Mouse (Mus musculus) embryonic stem cell, embryonic (primary cell): ENCODE results near the gene Arl16.

Source experiments
- CTCF ChIA-PET, 4 experiments: fragments of 300-600 bp in 2 of 4; fragments of 350-600 bp in 2 of 4; sonication (Branson Sonifier 250); formaldehyde crosslinking; loops; one replicate each; lab custom pipeline; 2022; ENCODE audit warnings: inconsistent platforms in 2 of 4; lab: Charles Lee
- POLR2A ChIA-PET, 4 experiments: fragments of 300-600 bp in 2 of 4; fragments of 350-600 bp in 2 of 4; sonication (Branson Sonifier 250); formaldehyde crosslinking; loops; one replicate each; lab custom pipeline; 2022; ENCODE audit warnings: antibody characterized with exemption in 4 of 4, inconsistent platforms in 1 of 4; lab: Charles Lee

Gene Arl16

GRCm38 (mm10) chr11:120467051-120467735 lies at the start of gene Arl16:
Gene Arl16 (minus strand): TSS chr11:120467607.
- POLR2A ChIA-PET = interaction anchor here (0.6 to 4.3 kb wide), 110 partner anchors 8 to 770 kb away, joined by 3 to 74 read pairs (median 4); partner anchors contain the start of genes Ccdc137 (in 4 of the 4), Mrpl12 (in 4 of the 4), Oxld1 (in 4 of the 4) and Nploc4 (in 3 of the 4)
- CTCF ChIA-PET = interaction anchor here (0.5 to 2.7 kb wide), 28 partner anchors 8 to 357 kb away, joined by 3 to 17 read pairs (median 4); partner anchors contain the start of genes Ccdc137 (in 3 of the 4), Oxld1 (in 3 of the 4) and Slc25a10 (in 1 of the 4)

DNA sequence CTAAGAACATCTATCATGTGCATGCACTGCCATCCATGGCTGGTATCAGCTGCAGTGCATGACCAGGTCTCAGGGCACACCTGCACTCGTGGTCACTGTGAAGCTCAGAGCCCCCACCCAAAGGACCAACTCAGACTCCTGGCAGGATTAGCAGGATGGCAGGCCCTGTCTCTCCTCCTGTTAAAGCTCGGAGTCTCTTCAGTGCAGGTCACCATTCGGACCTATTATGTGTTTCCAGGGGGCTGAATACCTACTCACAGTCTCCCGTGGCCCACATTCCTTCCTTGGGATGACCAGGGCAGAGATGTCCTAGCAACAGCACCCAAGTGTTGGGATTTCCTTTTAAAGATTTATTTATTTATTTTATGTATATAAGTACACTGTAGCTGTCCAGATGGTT lies 49.7 kb upstream of the Arl16 start:
- POLR2A ChIA-PET = interaction anchor here in 2 of 4 experiments (0.5 to 1.3 kb wide), 6 partner anchors 12 to 601 kb away, joined by 3 to 8 read pairs (median 4); partner anchors contain the start of gene Slc25a10 (in 1 of the 2)
- CTCF ChIA-PET = interaction anchor here in 2 of 4 experiments (0.5 to 1.5 kb wide), 5 partner anchors 11 to 179 kb away, joined by 3 read pairs; partner anchors contain the start of gene Slc25a10 (in 1 of the 2)

- POLR2A ChIA-PET = interaction anchor here in 3 of 4 experiments (0.6 to 4.9 kb wide), 15 partner anchors 15 to 101 kb away, joined by 3 to 16 read pairs (median 4); partner anchors contain the start of genes Arl16 (in 1 of the 3), Mrpl12 (in 1 of the 3), Ppp1r27 (in 1 of the 3) and Slc25a10 (in 1 of the 3)
- CTCF ChIA-PET = interaction anchor here in 3 of 4 experiments (0.6 to 1.7 kb wide), 9 partner anchors 13 to 526 kb away, joined by 3 to 8 read pairs (median 4); no protein-coding TSS in a partner anchor
These were observed 48.2 kb upstream of the Arl16 start for GRCm38 (mm10) chr11:120515611-120516010.

DNA sequence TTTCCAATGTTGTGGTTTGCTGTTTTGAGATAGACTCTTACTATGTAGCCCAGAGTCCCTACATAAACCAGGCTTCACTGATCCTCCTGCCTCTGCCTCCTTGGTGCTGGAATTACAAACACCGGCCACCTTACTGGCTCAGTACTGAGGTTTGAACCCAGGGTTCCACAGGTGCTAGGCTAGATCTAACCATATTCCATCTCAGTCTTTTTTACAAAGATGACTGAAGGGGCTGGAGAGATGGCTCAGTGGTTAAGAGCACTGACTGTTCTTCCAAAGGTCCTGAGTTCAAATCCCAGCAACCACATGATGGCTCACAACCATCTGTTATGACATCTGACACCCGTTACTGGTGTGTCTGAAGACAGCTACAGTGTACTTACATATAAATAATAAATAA lies 46.9 kb upstream of the Arl16 start:
- ChIA-PET CTCF (interaction anchor here in 1 of 4 experiments (1.7 kb wide), 1 partner anchor 206 kb away, joined by 4 read pairs; no protein-coding TSS in a partner anchor), POLR2A (interaction anchor here in 1 of 4 experiments (1.4 to 4.9 kb wide), 5 partner anchors 23 to 60 kb away, joined by 3 to 16 read pairs (median 4); partner anchors contain the start of genes Arl16, Mrpl12 and Slc25a10)

DNA sequence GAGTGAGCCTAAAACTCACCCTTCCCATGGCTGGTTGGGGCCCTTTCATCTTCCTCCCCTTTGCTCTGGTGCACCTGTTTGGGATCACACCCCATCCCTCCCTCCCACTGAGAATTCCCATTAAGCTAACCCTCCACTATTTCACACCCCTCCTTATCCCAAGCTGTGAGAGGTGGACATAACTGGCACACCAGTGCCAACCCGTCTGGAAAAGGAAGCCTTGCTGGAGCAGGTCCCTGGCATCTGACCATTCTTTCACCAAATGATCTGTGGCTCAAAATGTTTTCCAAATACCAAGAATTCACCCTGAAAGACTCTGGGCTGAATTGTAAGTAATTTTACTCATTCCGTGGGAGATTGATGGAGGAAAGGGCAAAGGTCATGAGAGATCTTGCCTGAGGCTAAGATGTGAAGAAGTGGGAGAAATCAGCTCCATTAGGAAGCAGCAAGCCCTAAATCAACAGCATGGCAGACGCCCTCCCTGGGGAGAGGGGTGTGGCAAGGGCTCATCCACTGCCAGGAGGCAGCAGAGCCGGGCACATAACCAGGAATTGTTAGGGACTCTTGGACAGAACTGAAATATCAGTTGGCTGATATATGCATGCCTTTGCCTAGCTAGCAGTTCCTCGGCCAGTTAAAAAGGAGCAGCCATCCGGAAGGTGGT lies 45.5 kb upstream of the Arl16 start:
- POLR2A ChIA-PET = interaction anchor here (0.6 to 4.9 kb wide), 9 partner anchors 8 to 112 kb away, joined by 3 to 18 read pairs (median 4); partner anchors contain the start of genes Mrpl12 (in 1 of the 4), P4hb (in 1 of the 4) and Sirt7 (in 1 of the 4)
- CTCF ChIA-PET = interaction anchor here in 3 of 4 experiments (0.6 to 1.5 kb wide), 6 partner anchors 17 to 679 kb away, joined by 3 to 5 read pairs (median 4); partner anchors contain the start of gene Ppp1r27 (in 1 of the 3)

GRCm38 (mm10) chr11:120510375-120511030 lies 43.1 kb upstream of the Arl16 start:
- POLR2A ChIA-PET = interaction anchor here (0.6 to 13.3 kb wide), 35 partner anchors 10 to 304 kb away, joined by 3 to 152 read pairs (median 4); partner anchors contain the start of genes P4hb (in 3 of the 4), Slc25a10 (in 3 of the 4), Ccdc137 (in 2 of the 4) and Oxld1 (in 2 of the 4)

DNA sequence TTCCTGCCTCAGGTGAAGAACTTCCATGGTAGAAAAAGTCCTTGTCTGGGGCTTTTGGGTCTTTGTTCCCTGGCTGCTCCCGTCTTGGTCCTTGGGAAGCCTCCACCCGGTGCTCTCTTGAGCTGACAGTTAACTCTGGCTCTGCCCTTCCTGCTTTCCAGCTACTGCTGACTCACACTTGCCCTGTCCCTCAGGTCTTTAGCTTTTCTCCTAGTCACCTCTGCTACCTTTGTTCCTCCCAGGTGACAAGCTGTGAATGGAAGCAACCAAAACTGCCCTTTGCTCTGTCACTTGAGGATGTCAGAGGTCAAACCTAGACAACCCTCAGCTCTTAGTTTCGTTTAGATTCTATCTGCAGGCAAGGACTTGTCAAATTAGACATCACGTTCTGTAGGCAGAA lies 42.5 kb upstream of the Arl16 start:
- POLR2A ChIA-PET = interaction anchor here (0.6 to 13.3 kb wide), 30 partner anchors 10 to 305 kb away, joined by 3 to 152 read pairs (median 4); partner anchors contain the start of genes Ccdc137 (in 2 of the 4), Mrpl12 (in 2 of the 4), Oxld1 (in 2 of the 4) and P4hb (in 2 of the 4)
- CTCF ChIA-PET = interaction anchor here (0.6 to 1.7 kb wide), 8 partner anchors 11 to 266 kb away, joined by 3 to 11 read pairs (median 4); no protein-coding TSS in a partner anchor

More at GRCm38 (mm10) chr11:120510375-120511030, 43.1 kb upstream of the Arl16 start:
- CTCF ChIA-PET = interaction anchor here (0.6 to 1.7 kb wide), 10 partner anchors 10 to 266 kb away, joined by 3 to 11 read pairs (median 4); no protein-coding TSS in a partner anchor

DNA sequence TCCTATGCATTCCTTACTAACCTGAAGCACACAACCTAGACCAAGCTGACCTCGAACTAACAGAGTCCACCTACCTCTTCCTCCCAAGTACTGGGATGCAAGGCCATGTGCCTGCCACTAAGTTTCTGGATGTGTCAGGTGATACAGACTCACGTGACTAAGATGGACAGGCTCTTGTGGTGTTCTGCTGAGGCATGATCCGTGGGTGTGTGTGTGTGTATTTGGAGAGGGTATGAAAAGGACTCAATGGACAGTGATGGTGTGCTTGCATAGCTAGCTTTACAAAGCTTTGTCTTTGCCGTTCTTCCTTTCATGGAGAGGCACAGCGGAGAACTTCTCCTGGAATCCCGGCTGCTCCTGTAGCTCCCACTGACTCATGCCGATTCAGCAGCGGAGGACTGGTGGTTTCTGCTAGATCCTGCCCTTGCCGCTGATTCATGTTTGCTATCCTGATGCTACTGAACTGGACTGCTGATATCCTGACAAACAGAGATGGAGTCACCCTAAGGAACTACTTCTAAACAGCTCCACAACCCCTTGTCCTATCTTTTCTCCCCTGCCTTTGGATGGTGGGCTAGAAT lies 41.0 kb upstream of the Arl16 start:
- ChIA-PET CTCF (interaction anchor here in 2 of 4 experiments (0.9 to 1.5 kb wide), 5 partner anchors 19 to 212 kb away, joined by 3 to 8 read pairs (median 3); partner anchors contain the start of gene Pcyt2 (in 1 of the 2)), POLR2A (interaction anchor here in 3 of 4 experiments (0.7 to 13.3 kb wide), 24 partner anchors 9 to 315 kb away, joined by 3 to 152 read pairs (median 4); partner anchors contain the start of genes P4hb (in 3 of the 3), Slc25a10 (in 2 of the 3), Arl16 (in 1 of the 3) and Ccdc137 (in 1 of the 3))

- ChIA-PET CTCF (interaction anchor here in 2 of 4 experiments (0.9 to 1.5 kb wide), 5 partner anchors 18 to 213 kb away, joined by 3 to 8 read pairs (median 3); partner anchors contain the start of gene Pcyt2 (in 1 of the 2)), POLR2A (interaction anchor here in 3 of 4 experiments (0.7 to 13.3 kb wide), 23 partner anchors 9 to 316 kb away, joined by 3 to 152 read pairs (median 4); partner anchors contain the start of genes P4hb (in 3 of the 3), Slc25a10 (in 2 of the 3), Arl16 (in 1 of the 3) and Ccdc137 (in 1 of the 3))
These were observed 40.3 kb upstream of the Arl16 start for GRCm38 (mm10) chr11:120507611-120508289.

DNA sequence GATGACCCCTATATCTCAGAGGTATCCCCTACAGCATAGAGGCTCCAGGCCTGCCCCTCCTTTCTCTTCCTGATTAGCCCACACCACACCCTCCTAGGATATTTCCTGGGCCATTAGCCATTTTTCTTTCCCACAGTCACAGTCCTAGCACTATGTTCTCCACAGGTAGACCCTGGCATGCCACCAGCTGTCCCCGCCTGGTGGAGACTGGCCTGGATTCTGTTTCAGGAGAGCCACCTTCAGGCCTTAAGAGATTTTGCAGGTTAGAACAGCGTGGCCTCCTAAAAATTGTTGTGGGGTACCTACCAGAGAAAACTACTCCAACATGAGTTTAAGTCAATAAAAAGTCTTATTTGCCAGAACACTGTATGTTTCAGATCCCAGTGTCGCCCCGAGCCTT lies 39.5 kb upstream of the Arl16 start:
- ChIA-PET POLR2A (interaction anchor here (0.6 to 13.3 kb wide), 13 partner anchors 8 to 201 kb away, joined by 3 to 152 read pairs (median 4); partner anchors contain the start of genes Slc25a10 (in 4 of the 4), P4hb (in 2 of the 4), Arl16 (in 1 of the 4) and Mrpl12 (in 1 of the 4)), CTCF (interaction anchor here in 1 of 4 experiments (0.6 to 1.6 kb wide), 5 partner anchors 11 to 476 kb away, joined by 3 to 11 read pairs (median 3); partner anchors contain the start of gene Pcyt2)

DNA sequence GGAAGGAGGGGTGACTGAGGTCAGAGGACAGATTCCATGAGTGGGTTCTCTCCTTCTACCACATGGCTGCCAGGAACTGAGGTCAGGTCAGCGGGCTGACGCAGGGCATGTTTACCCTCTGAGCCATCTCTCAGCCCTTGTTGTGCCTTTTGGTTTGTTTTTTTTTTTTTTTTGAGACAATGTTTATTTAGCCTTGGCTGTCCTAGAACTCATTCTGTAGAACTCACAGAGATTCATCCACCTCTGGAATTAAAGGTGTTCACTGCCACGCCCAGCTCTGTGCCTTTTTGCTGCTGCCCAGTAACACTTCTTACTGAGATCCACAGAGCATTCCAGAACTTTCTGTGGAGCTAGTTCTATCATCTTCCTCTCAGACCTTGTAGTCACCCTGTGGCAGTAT lies 38.3 kb upstream of the Arl16 start:
- ChIA-PET POLR2A (interaction anchor here (0.7 to 13.3 kb wide), 8 partner anchors 9 to 110 kb away, joined by 3 to 152 read pairs (median 4); partner anchors contain the start of genes Slc25a10 (in 2 of the 4) and P4hb (in 1 of the 4)), CTCF (interaction anchor here (0.6 to 1.8 kb wide), 6 partner anchors 12 to 17 kb away, joined by 3 to 11 read pairs (median 3); no protein-coding TSS in a partner anchor)

DNA sequence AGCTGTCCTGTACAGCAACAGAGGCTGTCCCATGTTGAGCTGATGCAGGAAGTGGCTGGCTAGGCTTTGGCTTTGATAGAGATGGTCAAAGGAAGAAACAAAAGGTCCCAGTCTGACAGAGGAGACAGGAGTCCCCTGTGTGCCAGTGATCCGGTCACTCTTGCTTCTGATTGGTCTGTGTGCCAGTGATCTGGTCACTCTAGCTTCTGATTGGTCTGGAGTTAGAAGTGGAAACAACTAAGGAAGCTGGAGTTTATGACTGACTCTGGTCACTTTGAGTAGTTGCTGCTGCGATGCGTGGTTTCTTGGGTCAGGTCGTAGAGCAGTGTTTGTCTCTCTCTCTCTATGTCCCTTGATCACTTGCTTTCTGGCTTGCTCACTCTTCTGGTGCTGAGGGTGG lies 34.3 kb upstream of the Arl16 start:
- ChIA-PET CTCF (interaction anchor here in 1 of 4 experiments (0.6 kb wide), 1 partner anchor 12 kb away, joined by 3 read pairs; no protein-coding TSS in a partner anchor), POLR2A (interaction anchor here (0.7 to 13.3 kb wide), 12 partner anchors 9 to 143 kb away, joined by 3 to 152 read pairs (median 4); partner anchors contain the start of genes Slc25a10 (in 2 of the 4), Mafg (in 1 of the 4), Mrpl12 (in 1 of the 4) and P4hb (in 1 of the 4))

GRCm38 (mm10) chr11:120501018-120501417 lies 33.6 kb upstream of the Arl16 start:
- ChIA-PET CTCF (interaction anchor here in 1 of 4 experiments (1.4 kb wide), 1 partner anchor 12 kb away, joined by 4 read pairs; no protein-coding TSS in a partner anchor), POLR2A (interaction anchor here (0.9 to 13.3 kb wide), 14 partner anchors 8 to 143 kb away, joined by 3 to 152 read pairs (median 4); partner anchors contain the start of genes Slc25a10 (in 3 of the 4), Mrpl12 (in 1 of the 4), P4hb (in 1 of the 4) and Pycr1 (in 1 of the 4))

DNA sequence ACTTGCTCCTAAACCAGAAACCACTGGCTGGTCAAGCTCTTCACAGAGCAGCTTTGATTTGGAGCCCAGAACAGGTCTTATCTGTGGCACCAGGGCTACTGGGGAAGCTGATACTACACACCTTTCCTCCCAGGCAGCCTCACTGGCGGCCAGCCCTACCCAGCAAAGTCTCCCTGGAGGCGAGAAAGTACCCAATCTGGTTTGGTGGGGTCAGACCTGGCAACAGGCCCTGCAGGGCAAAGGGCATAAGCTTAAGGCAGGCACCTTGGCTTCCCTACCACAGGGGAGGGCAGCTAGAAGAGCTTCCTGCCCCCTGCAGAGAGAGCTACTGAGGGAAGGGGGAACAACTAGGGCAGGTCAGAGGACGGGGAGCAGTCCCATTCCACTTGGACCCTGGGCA lies 33.0 kb upstream of the Arl16 start:
- POLR2A ChIA-PET = interaction anchor here (0.7 to 13.3 kb wide), 16 partner anchors 8 to 131 kb away, joined by 3 to 152 read pairs (median 4); partner anchors contain the start of genes Slc25a10 (in 4 of the 4), Mrpl12 (in 2 of the 4) and P4hb (in 1 of the 4)
- CTCF ChIA-PET = interaction anchor here in 2 of 4 experiments (0.5 to 1.4 kb wide), 2 partner anchors 11 to 222 kb away, joined by 3 to 4 read pairs; no protein-coding TSS in a partner anchor
